Mouse (Mus musculus) kidney, postnatal 0 days (tissue): Measurements from ENCODE around the gene Tjp3. TPM values are rescaled to one million over a fixed set of nuclear protein-coding genes. Genes with fewer than 3 reads are reported as not detected.

Experiments
- ATAC-seq: fragments of 200-750 bp; cut with Nextera tagmentation; replicated peaks from 2 replicates; pipeline ENCODE4 v1.8.0; 2017; ENCODE audit warnings: low read depth, moderate number of reproducible peaks, moderate TSS enrichment, moderate library complexity; ENCODE audit not compliant: low FRiP score
- DNase-seq: peaks from one replicate; pipeline ENCODE4 v3.0.0-alpha.2; 2016; ENCODE audit warnings: low spot score
- H3K27ac ChIP-seq: fragments of 300-500 bp; sonication (generic); 2 replicates; pipeline ENCODE4 v1.5.1; 2014; ENCODE audit warnings: mild to moderate bottlenecking
- H3K27me3 ChIP-seq: fragments of 300-500 bp; sonication (generic); 2 replicates; pipeline ENCODE4 v1.6.1; 2014; ENCODE audit warnings: low read length, mixed read lengths; ENCODE audit not compliant: insufficient read depth
- H3K36me3 ChIP-seq: fragments of 300-500 bp; sonication (generic); 2 replicates; pipeline ENCODE4 v1.6.1; 2014; ENCODE audit warnings: low read length, mixed read lengths; ENCODE audit not compliant: insufficient read depth
- H3K4me1 ChIP-seq: fragments of 300-500 bp; sonication (generic); replicated peaks from 2 replicates; pipeline ENCODE4 v1.6.1; 2014; ENCODE audit warnings: antibody characterized with exemption, low read length, mixed read lengths; ENCODE audit not compliant: insufficient read depth
- H3K4me2 ChIP-seq: fragments of 300-500 bp; sonication (generic); 2 replicates; pipeline ENCODE4 v1.6.1; 2014; ENCODE audit warnings: mild to moderate bottlenecking, low read length, moderate library complexity, mixed read lengths
- H3K4me3 ChIP-seq: fragments of 300-500 bp; sonication (generic); replicated peaks from 2 replicates; pipeline ENCODE4 v1.5.1; 2014; ENCODE audit warnings: low read depth, low read length
- H3K9ac ChIP-seq: fragments of 300-500 bp; sonication (generic); 2 replicates; pipeline ENCODE4 v1.6.1; 2014; ENCODE audit warnings: low read depth, low read length
- H3K9me3 ChIP-seq: fragments of 300-500 bp; sonication (generic); replicated peaks from 2 replicates; pipeline ENCODE4 v1.6.1; 2016; ENCODE audit warnings: low read length, inconsistent platforms, mixed read lengths
- CTCF ChIP-seq: IDR thresholded peaks from 2 replicates; pipeline ENCODE4 v1.5.1; 2016; ENCODE audit warnings: antibody characterized with exemption, low read depth, mild to moderate bottlenecking, moderate library complexity
- WGBS: fragments of 180-500 bp; shearing (Covaris S2); extraction: QIAGEN DNeasy Blood & Tissue Kit; methylation state at CpG from one replicate; pipeline ENCODE4 v1.1.7; 2014; 5-methylcytosine and 5-hydroxymethylcytosine counted together
- polyA plus RNA-seq: library from polyadenylated mRNA; unstranded; fragments of >200 nt; fragmentation: Nextera tagmentation; extraction: Ambion mirVana; gene quantifications from 2 replicates; pipeline ENCODE4 v1.2.1, GENCODE M21; 2015

The Tjp3 gene
- polyA plus RNA-seq, 1 experiment from 2014 or later = 19.0 TPM

DNA sequence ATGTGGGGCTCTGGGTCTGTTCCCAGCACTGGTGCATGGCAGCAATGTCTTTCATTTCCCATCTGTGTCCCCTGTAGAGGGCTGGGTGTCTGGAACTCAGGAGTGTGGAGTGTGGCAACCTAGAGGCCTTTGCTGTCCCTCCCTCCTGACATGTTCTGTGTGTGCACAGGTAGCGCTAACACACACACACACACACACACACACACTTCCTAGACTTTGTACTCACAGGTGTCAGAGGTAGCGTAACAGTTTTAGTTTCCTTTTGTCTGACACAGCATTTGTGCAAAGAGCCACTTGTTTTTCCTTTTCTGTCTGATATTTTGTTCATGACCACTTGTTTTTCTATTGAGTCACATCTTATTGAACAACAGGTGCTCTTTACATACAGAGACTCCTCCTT lies 43.6 kb downstream of the Tjp3 start:
- WGBS = 96% methylated on average over 2 of the region's 2 CpGs

DNA sequence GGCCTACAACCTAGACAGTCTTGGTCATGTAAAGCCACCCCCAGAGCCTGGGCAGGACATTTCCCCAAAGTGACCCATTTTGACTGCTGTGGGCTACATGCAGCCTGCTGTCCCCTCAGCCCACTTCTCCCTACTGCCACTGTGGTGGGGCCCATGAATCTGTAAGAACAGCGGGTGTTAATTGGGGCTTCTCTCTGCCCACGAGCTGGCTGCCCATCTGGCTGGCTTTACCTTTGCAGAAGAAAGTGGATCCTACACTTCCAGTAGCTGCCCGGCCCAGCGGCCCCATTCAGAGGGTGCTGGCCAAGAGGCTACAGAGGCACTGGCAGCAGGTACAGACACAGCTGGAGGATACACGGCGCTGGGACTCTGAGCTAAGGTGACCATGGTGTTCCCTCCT lies 46.2 kb downstream of the Tjp3 start:
- ATAC-seq (no peak), DNase-seq (no peak)
- no peak for TF ChIP-seq CTCF
- Histone ChIP-seq H3K4me3 (no peak overlapping the region), H3K27ac (no peak overlapping the region), H3K4me1 (0 out of 2 replicates have a peak, but pooled peaks cover 2% of the 10 kb centered on the region), H3K36me3 (no peaks in the 10 kb centered on the region), H3K9me3 (no peaks in the 10 kb centered on the region), H3K27me3 (peaks cover 4% of the 10 kb centered on the region; the same call in 1 of the 2 replicates), H3K4me2 (no peak overlapping the region), H3K9ac (no peak overlapping the region)
- 85% methylated on average over 6 of the region's 6 CpGs for whole genome bisulfite sequencing

More for the DNA sequence above, 43.6 kb downstream of the Tjp3 start:
- no peak for TF ChIP-seq CTCF
- Histone ChIP-seq H3K27ac (no peak overlapping the region), H3K27me3 (peaks cover 6% of the 10 kb centered on the region; the same call in 1 of the 2 replicates), H3K4me2 (no peak overlapping the region), H3K36me3 (no peaks in the 10 kb centered on the region), H3K4me1 (peaks cover 6% of the 10 kb centered on the region; the same call in 1 of the 2 replicates), H3K9ac (no peak overlapping the region), H3K4me3 (no peak overlapping the region), H3K9me3 (no peaks in the 10 kb centered on the region)
- DNase-seq (no peak), ATAC-seq (no peak)

DNA sequence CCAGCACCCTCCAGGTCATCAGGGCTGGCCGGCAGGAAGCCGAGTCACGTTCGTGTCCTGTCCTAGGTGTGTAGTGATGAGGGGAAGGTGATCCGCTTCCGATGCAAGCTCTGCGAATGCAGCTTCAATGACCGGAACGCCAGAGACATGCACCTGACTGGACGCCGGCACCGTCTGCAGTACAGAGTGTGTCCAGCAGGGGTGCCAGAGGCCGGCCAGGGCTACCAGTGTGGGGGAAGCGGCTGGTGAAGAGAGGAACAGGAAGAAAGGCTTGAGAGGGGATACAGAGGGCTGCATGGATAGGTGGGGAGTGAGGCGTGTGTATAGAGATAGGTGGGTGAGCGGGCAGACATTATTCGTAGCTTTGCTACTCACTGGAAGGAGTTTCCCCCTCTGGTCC lies 46.8 kb downstream of the Tjp3 start:
- Histone ChIP-seq H3K27ac (no peak overlapping the region), H3K4me2 (no peak overlapping the region), H3K9ac (no peak overlapping the region), H3K27me3 (peaks cover 8% of the 10 kb centered on the region; the same call in 1 of the 2 replicates), H3K36me3 (no peaks in the 10 kb centered on the region), H3K4me1 (0 out of 2 replicates have a peak, but pooled peaks cover 2% of the 10 kb centered on the region), H3K4me3 (no peak overlapping the region), H3K9me3 (no peaks in the 10 kb centered on the region)
- TF ChIP-seq CTCF = peak; percentile 94
- 7% methylated on average over 17 of the region's 17 CpGs for whole genome bisulfite sequencing
- peak; percentile 80 for DNase-seq
- ATAC-seq = peak; percentile 58

DNA sequence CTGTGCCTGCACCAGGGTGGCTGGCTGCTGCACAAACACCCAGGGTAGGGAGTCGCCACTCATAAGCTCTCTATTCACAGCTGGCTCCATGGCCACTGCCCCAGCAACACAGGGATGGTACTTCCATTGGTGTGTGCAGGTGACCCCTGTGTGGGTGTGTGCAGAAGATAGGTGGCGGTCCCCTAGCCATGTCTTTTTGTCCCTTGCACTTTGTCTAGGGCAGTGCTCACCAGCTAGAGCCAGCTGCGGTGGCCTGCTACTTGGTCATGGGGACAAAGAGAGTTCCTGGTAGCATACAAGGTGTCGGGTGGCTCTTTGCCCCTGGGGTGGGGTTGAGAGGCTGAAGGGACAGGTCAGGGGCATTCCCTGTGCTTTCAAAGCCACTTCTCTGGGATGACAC lies 47.2 kb downstream of the Tjp3 start:
- Histone ChIP-seq H3K4me1 (0 out of 2 replicates have a peak, but pooled peaks cover 2% of the 10 kb centered on the region), H3K4me3 (no peak overlapping the region), H3K27ac (no peak overlapping the region), H3K36me3 (no peaks in the 10 kb centered on the region), H3K4me2 (no peak overlapping the region), H3K9ac (no peak overlapping the region), H3K9me3 (no peaks in the 10 kb centered on the region), H3K27me3 (peaks cover 8% of the 10 kb centered on the region; the same call in 1 of the 2 replicates)
- TF ChIP-seq CTCF = no peak
- DNase-seq = no peak
- WGBS = 73% methylated on average over 4 of the region's 4 CpGs
- ATAC-seq = 0 out of 2 replicates have a peak, but pooled peaks have one; percentile 11

DNA sequence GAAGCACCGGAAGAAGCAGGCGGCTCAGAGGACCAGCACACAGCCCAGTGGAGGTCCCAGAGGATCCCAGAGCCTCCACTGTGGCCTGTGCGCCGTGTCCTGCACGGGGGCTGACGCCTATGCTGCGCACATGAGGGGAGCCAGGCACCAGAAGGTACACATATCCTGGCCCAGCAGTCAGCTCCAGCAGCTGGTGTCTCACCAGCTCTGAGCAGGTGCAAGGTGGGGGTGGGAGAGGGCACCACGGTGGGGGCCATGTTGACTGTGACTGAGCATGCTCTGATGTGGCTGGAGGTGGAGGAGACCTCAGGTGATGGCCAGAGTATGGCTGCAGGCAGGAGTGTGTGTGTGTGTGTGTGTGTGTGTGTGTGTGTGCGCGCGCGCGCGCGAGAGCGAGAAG lies 49.4 kb downstream of the Tjp3 start:
- ATAC-seq (no peak), DNase-seq (no peak)
- H3K9me3 ChIP-seq = no peaks in the 10 kb centered on the region
- H3K27ac ChIP-seq = no peak overlapping the region
- no peak for TF ChIP-seq CTCF
- no peak overlapping the region for H3K9ac ChIP-seq
- H3K4me1 ChIP-seq = 0 out of 2 replicates have a peak, but pooled peaks cover 2% of the 10 kb centered on the region
- H3K4me3 ChIP-seq = no peak overlapping the region
- no peak overlapping the region for H3K4me2 ChIP-seq
- H3K36me3 ChIP-seq = no peaks in the 10 kb centered on the region
- 91% methylated on average over 16 of the region's 16 CpGs for WGBS
- H3K27me3 ChIP-seq = peaks cover 8% of the 10 kb centered on the region; the same call in 1 of the 2 replicates

DNA sequence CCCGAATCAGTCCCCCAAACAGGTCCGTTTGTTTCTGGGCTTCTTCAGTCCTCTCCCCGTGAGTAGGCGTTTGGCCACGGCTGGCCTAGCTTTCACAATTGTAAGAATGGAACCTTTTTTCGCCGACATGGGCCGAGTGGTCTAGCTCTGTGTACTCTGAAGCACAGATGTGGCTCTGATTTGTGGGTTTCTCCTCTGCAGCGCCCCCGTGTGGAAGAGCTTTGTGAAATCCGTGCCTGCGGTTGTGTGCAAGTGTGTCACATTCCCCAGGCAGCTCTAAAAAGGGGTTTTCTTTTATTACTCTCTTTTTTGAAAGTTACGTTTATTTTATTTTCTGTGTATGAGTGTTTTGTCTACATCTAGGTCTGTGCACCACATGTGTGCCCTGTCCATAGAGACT lies 50.5 kb downstream of the Tjp3 start:
- H3K4me1 ChIP-seq = 0 out of 2 replicates have a peak, but pooled peaks cover 2% of the 10 kb centered on the region
- peaks cover 8% of the 10 kb centered on the region; the same call in 1 of the 2 replicates for H3K27me3 ChIP-seq
- WGBS = 33% methylated on average over 13 of the region's 13 CpGs
- H3K4me3 ChIP-seq = no peak overlapping the region
- DNase-seq (peak; percentile 61), ATAC-seq (no peak)
- no peaks in the 10 kb centered on the region for H3K9me3 ChIP-seq
- no peak overlapping the region for H3K27ac ChIP-seq
- no peak overlapping the region for H3K9ac ChIP-seq
- peak; percentile 72 for TF ChIP-seq CTCF
- H3K4me2 ChIP-seq = no peak overlapping the region
- no peaks in the 10 kb centered on the region for H3K36me3 ChIP-seq

DNA sequence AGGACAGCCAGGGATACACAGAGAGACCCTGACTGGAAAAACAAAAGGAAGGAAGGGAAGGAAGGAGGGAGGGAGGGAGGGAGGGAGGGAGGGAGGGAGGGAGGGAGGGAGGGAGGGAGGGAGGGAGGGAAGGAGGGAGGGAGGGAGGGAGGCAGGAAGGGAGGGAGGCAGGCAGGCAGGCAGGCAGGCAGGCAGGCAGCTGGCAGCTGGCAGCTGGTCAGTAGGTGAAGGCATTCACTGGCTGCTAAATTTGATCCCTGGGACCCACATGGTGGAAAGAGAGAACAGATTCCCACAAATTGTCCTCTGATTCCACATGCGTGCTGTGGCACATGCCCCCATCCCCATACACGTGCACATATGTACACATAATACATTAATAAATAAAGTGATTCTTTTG lies 52.8 kb downstream of the Tjp3 start:
- Histone ChIP-seq H3K4me1 (no peaks in the 10 kb centered on the region; the same call in 1 of the 2 replicates), H3K27me3 (peaks cover 8% of the 10 kb centered on the region; the same call in 1 of the 2 replicates), H3K9ac (no peak overlapping the region), H3K27ac (no peak overlapping the region), H3K4me3 (no peak overlapping the region), H3K9me3 (no peaks in the 10 kb centered on the region), H3K4me2 (no peak overlapping the region), H3K36me3 (no peaks in the 10 kb centered on the region)
- TF ChIP-seq CTCF = no peak
- no peak for DNase-seq
- 66% methylated on average over 2 of the region's 2 CpGs for WGBS
- ATAC-seq = no peak
